Mouse (Mus musculus) liver, embryonic 12.5 days (tissue): ENCODE results near the gene Shcbp1. TPM values are rescaled to one million over a fixed set of nuclear protein-coding genes. Genes with fewer than 3 reads are reported as not detected.
A peak's percentile ranks its signal among the peaks of the same experiment; 100 is the strongest.
"Not testable (repeated sequence)": the region's sequence is repeated elsewhere in the genome, so short reads cannot be mapped to it uniquely, and the experiment has no call there.

Source experiments
- ATAC-seq: fragments of 200-750 bp; cut with Nextera tagmentation; 2 replicates; pipeline ENCODE4 v1.8.0; 2017; ENCODE audit warnings: moderate number of reproducible peaks, mild to moderate bottlenecking, moderate library complexity
- H3K27ac ChIP-seq: fragments of 300-500 bp; sonication (generic); 2 replicates; pipeline ENCODE4 v1.5.1; 2016; ENCODE audit warnings: mild to moderate bottlenecking
- H3K27me3 ChIP-seq: fragments of 300-500 bp; sonication (generic); replicated peaks from 2 replicates; pipeline ENCODE4 v1.6.1; 2016; ENCODE audit warnings: mild to moderate bottlenecking, moderate library complexity
- H3K36me3 ChIP-seq: fragments of 300-500 bp; sonication (generic); 2 replicates; pipeline ENCODE4 v1.6.1; 2016; ENCODE audit warnings: mild to moderate bottlenecking, moderate library complexity
- H3K4me1 ChIP-seq: fragments of 300-500 bp; sonication (generic); 2 replicates; pipeline ENCODE4 v1.6.1; 2016
- H3K4me2 ChIP-seq: fragments of 300-500 bp; sonication (generic); 2 replicates; pipeline ENCODE4 v1.6.1; 2016; ENCODE audit warnings: mild to moderate bottlenecking, moderate library complexity
- H3K4me3 ChIP-seq: fragments of 300-500 bp; sonication (generic); 2 replicates; pipeline ENCODE4 v1.5.1; 2016; ENCODE audit warnings: mild to moderate bottlenecking, moderate library complexity
- H3K9ac ChIP-seq: fragments of 300-500 bp; sonication (generic); 2 replicates; pipeline ENCODE4 v1.6.1; 2016; ENCODE audit warnings: mild to moderate bottlenecking, moderate library complexity
- H3K9me3 ChIP-seq: fragments of 300-500 bp; sonication (generic); replicated peaks from 2 replicates; pipeline ENCODE4 v1.6.1; 2016; ENCODE audit warnings: mild to moderate bottlenecking, moderate library complexity
- WGBS: fragments of 180-500 bp; shearing (Covaris S2); methylation state at CpG from one replicate; pipeline ENCODE4 v1.1.7; 2016; ENCODE audit not compliant: insufficient replicate concordance; 5-methylcytosine and 5-hydroxymethylcytosine counted together
- polyA plus RNA-seq: library from polyadenylated mRNA; unstranded; fragments of >200 nt; fragmentation: Nextera tagmentation; extraction: Ambion mirVana; gene quantifications from 2 replicates; pipeline ENCODE4 v1.2.1, GENCODE M21; 2016

The Shcbp1 gene
- polyA plus RNA-seq: 53.5 and 55.5 TPM in 2 replicates

DNA sequence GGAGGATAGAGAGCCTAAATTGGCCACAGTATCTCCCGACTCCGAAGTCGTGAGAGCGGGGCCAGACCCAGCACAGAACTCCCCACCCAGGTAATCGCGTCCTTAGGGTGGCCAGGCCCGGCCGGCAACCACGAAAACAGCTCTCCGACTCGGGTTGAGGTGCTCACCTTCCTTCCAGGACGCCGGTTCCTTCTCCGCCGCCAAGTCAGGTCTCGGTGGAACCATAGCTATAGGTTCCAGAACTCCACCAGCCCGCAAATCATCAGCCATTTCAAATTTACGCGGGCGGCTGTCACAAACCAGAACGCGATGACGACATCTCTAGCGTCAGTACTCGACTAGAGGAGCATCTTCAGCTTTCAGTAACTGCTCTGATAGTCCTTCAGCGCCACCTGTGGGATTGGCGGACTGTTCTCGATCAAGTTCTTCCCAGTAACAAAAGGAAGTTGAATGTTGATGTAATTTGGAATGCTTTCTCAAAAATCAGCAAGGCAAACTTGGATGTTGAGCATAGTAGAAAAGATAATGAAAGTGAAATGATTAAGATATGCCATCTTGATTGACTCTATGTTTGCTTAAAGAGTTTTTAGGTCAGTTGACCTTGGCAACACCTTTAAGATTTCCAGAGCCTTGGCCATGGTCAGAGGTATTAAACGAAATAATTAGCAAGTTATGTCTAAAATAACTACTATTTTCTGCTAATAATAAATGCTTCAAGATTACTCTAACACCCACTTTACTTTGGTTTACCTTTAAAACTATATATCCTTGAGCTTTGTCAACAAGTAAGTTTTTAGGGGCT is at the start of gene Shcbp1:
TSS of gene Shcbp1 (minus strand) at position 314 of the 802 bp plus-strand sequence.
- Histone ChIP-seq H3K27ac (peak within 1 kb of the TSS; percentile 70), H3K36me3 (peaks cover 25% of the 10 kb centered on the region), H3K4me3 (peak within 1 kb of the TSS; percentile 75), H3K4me1 (peaks cover 25% of the 10 kb centered on the region), H3K9ac (peak within 1 kb of the TSS; percentile 82), H3K27me3 (no peaks in the 10 kb centered on the region), H3K9me3 (no peaks in the 10 kb centered on the region), H3K4me2 (peak within 1 kb of the TSS; percentile 75)
- 2% methylated on average over 29 of the region's 29 CpGs for WGBS
- ATAC-seq: peak; percentile 92

DNA sequence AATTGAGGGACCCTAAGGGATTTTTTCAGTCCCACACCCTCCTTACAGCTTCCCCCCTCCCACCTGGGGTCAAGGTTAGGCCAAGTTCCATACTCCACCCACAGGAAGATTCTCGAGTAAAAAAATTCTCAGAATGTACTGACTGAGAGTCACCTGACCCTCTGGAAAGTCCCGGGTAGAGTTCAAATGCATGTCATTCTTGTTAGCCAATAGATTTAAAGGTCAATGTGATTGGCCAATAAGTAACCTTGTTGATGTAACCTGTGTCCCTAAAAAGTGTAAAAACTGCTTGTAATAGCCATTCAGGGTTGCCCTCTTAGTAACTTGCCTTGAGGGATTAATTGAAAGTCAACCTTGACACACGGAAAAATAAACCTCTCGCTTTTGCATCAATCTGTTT is 29.5 kb upstream of the Shcbp1 start:
- WGBS: 71% methylated on average over 4 of the region's 4 CpGs
- Histone ChIP-seq H3K4me2 (no peak overlapping the region), H3K36me3 (no peaks in the 10 kb centered on the region), H3K9ac (no peak overlapping the region), H3K4me3 (no peak overlapping the region), H3K27ac (no peak overlapping the region), H3K9me3 (0 out of 2 replicates have a peak, but pooled peaks cover 3% of the 10 kb centered on the region), H3K4me1 (no peaks in the 10 kb centered on the region), H3K27me3 (no peaks in the 10 kb centered on the region)
- no peak for ATAC-seq

DNA sequence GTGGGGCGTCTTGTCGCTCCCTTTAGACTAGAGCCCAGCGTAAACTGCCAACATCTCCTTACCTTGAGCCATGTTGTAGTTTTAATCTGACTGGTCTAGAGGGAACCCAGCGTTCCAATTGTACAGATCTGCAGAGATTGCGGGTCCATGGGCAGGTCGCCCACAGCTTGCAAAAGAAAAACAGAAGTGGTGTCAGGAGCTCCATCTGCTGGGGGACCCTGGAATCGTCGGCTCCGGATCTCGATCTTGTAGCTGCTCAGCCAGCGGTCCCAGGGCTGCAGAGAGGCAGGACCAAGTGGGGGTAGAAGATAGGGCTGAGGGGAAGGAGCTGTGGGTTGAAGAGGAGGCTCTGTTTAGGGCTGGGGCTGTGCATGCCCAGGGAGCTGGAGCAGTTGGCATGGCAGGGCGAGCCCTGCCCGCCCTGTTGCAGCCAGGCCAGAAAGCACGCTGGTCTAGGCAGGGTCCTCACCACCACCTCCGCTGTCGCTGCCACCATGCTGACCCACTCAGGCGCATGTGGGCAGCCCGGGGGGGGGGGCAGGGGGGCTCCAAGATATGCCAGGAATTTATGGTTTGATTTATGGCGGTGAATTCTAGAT is 21.3 kb upstream of the Shcbp1 start:
- Histone ChIP-seq H3K9me3 (no peaks in the 10 kb centered on the region), H3K36me3 (no peaks in the 10 kb centered on the region), H3K9ac (no peak overlapping the region), H3K27ac (no peak overlapping the region), H3K27me3 (no peaks in the 10 kb centered on the region), H3K4me3 (no peak overlapping the region), H3K4me2 (no peak overlapping the region), H3K4me1 (no peaks in the 10 kb centered on the region)
- WGBS: 42% methylated on average over 19 of the region's 19 CpGs
- ATAC-seq: peak; percentile 35; the same call in 1 of the 2 replicates

DNA sequence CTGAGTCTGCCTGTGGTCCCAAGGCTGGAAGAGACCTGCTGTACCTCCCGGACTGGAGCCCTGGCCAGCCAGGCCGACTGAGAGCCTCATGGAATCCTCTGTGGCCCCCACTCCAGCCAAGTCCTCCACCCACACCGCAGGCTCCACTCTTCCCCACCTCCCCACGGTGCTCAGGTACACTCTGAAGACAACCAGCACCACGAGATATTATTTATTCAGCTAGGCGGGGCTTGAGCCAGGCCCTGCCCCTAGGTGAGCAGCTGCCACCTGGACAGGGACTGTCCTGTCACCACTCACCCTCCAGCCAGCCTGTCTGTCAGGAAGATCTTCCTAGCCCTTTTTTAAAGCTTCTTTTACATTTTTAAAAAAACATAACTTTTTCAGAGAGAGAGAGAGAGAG is 1.1 kb downstream of the Shcbp1 start:
- Histone ChIP-seq H3K4me1 (peaks cover 25% of the 10 kb centered on the region), H3K27ac (no peak overlapping the region), H3K36me3 (peaks cover 36% of the 10 kb centered on the region), H3K4me3 (peak overlapping the region; percentile 75), H3K4me2 (peak overlapping the region; percentile 75), H3K9me3 (no peaks in the 10 kb centered on the region), H3K27me3 (no peaks in the 10 kb centered on the region), H3K9ac (peak overlapping the region; percentile 82)
- 55% methylated on average over 6 of the region's 6 CpGs for WGBS
- ATAC-seq: peak; percentile 60

DNA sequence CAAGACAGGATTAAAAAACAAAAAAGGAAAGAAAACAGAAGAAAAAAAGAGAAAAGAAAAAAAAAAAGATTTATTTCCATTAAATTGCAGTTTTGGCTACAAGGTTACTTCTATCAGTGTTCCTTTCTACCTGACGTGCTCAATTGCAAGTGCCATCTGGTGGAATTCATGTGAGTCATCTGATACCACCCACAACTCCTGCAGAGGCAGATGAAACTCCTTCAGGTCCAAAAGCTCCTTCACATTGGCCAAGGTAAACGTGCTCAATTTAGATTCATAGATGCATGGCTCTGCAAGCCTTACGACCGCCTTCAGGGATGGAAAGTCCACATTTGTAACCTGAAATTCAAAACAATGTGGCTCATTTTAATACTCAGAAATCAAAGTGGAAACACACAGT is 14.6 kb downstream of the Shcbp1 start:
- ATAC-seq: no peak
- Histone ChIP-seq H3K9ac (no peak overlapping the region), H3K4me2 (no peak overlapping the region), H3K36me3 (peaks cover 26% of the 10 kb centered on the region; the same call in 1 of the 2 replicates), H3K4me1 (no peaks in the 10 kb centered on the region), H3K27ac (no peak overlapping the region), H3K27me3 (no peaks in the 10 kb centered on the region), H3K4me3 (no peak overlapping the region), H3K9me3 (no peaks in the 10 kb centered on the region)
- 86% methylated on average over 4 of the region's 4 CpGs for WGBS

DNA sequence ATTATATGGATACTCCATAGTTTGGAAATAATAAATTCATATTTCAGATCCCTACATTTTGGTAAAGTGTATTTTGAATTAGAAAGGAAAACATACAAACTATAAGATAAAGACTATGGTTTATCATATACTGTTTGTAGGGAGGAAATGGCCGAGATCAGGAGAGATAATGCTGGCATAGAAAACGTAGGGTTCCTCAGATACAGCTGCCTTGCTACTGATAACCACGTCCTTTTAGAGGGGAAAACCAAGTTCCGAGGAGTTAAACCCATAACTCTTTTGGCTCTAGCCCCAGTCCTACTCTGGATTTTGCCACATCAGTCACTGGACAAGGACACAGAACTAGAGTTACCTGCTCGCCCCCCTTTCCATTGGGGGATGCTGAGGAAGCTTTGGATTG is 26.3 kb downstream of the Shcbp1 start:
- H3K27ac ChIP-seq: no peak overlapping the region
- H3K27me3 ChIP-seq: no peaks in the 10 kb centered on the region
- WGBS: 48% methylated on average over 5 of the region's 5 CpGs
- no peaks in the 10 kb centered on the region for H3K4me1 ChIP-seq
- no peak overlapping the region for H3K4me2 ChIP-seq
- H3K9ac ChIP-seq: no peak overlapping the region
- H3K36me3 ChIP-seq: peaks cover 43% of the 10 kb centered on the region
- ATAC-seq: no peak
- H3K4me3 ChIP-seq: no peak overlapping the region
- H3K9me3 ChIP-seq: no peaks in the 10 kb centered on the region

DNA sequence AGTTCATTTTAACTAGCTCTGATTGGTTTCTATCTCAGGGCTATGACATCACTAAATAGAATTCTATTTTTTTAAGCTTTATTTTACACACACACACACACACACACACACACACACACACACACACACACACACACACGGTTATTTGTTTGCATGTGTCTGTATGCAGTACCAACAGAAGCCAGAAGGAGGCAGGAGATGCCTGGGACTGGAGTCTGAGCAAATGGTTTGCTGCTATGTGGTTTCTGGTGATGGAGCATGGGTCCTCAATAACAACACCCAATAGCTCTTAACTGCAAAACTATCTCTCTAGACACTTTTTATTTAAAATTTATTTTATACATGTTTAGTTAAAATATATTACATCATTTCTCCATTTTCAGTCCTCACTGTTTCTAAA is 48.4 kb downstream of the Shcbp1 start:
- peaks cover 10% of the 10 kb centered on the region for H3K36me3 ChIP-seq
- H3K9ac ChIP-seq: no peak overlapping the region
- H3K4me1 ChIP-seq: no peaks in the 10 kb centered on the region
- no peak overlapping the region for H3K27ac ChIP-seq
- no peak for ATAC-seq
- 50% methylated on average over 1 of the region's 1 CpGs for WGBS
- no peak overlapping the region for H3K4me2 ChIP-seq
- H3K4me3 ChIP-seq: no peak overlapping the region
- no peaks in the 10 kb centered on the region for H3K27me3 ChIP-seq
- H3K9me3 ChIP-seq: no peaks in the 10 kb centered on the region

DNA sequence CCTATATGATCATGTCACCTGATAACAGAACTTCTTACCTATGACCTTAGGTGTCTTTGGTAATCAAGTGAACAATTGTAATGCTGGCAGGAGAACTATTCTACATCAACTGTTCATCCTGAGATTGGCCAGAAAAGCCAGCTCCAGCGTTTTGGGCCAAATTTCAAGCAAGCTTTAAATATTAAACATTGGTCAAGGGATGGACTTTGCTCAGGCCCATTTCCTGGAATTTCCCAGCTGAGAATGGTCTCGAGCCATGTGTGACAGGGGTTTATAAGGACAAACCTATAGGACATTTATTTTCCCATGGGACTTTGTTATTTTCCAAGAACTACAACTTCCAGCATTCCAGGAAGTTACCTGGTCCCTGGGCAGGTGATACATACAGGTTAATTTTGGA is 63.8 kb downstream of the Shcbp1 start:
- no peak overlapping the region for H3K4me2 ChIP-seq
- no peak overlapping the region for H3K9ac ChIP-seq
- no peaks in the 10 kb centered on the region for H3K36me3 ChIP-seq
- no peaks in the 10 kb centered on the region for H3K9me3 ChIP-seq
- no peak overlapping the region for H3K27ac ChIP-seq
- H3K4me3 ChIP-seq: no peak overlapping the region
- 28% methylated on average over 2 of the region's 2 CpGs for WGBS
- H3K27me3 ChIP-seq: no peaks in the 10 kb centered on the region
- no peaks in the 10 kb centered on the region for H3K4me1 ChIP-seq
- no peak for ATAC-seq

DNA sequence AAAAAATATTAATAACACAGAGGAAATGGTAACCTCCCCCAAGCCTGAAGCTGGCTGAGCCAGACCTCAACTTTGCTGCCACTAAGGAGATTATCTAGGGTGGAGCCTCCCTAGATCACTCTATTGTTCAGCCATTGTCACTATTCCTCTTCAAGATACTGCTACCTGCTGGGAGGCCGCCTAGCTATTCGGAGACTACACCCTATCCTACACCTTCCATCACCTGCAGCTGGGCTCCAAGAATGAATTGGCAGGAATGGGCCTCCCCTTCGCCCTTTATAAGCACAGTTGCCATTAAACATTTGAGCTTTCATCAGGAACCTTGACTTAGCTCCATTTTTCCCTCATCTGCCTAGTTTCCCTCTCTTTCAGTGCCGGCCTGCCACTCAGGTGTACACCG is 71.0 kb downstream of the Shcbp1 start:
- not testable (repeated sequence) for H3K4me3 ChIP-seq, ATAC-seq, H3K9me3 ChIP-seq, H3K4me2 ChIP-seq, H3K27me3 ChIP-seq, H3K9ac ChIP-seq, H3K36me3 ChIP-seq, H3K4me1 ChIP-seq, H3K27ac ChIP-seq
- WGBS: 56% methylated on average over 5 of the region's 5 CpGs

DNA sequence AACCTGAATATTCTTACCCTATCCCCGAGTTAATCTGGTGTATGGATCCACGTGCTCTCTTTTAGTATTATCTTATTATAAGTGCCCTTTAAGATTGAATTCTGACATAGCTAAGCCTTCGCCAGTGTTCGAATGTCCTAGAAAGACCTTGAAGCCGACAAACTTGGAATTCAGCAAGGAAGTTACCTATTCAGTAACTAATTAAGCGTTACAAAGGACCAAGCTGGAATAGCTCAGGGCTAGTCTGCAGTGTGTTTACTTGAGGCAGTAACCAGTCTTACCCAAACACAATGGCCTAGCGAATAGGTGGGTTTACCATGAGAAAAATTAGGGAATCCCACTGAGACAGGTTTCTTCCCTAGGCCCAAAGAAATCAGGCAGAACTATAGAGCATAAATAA is 71.5 kb downstream of the Shcbp1 start:
- not testable (repeated sequence) for H3K4me2 ChIP-seq, H3K27ac ChIP-seq, H3K9ac ChIP-seq, H3K4me3 ChIP-seq, H3K36me3 ChIP-seq, H3K27me3 ChIP-seq, ATAC-seq, H3K4me1 ChIP-seq, H3K9me3 ChIP-seq
- 71% methylated on average over 7 of the region's 7 CpGs for WGBS

DNA sequence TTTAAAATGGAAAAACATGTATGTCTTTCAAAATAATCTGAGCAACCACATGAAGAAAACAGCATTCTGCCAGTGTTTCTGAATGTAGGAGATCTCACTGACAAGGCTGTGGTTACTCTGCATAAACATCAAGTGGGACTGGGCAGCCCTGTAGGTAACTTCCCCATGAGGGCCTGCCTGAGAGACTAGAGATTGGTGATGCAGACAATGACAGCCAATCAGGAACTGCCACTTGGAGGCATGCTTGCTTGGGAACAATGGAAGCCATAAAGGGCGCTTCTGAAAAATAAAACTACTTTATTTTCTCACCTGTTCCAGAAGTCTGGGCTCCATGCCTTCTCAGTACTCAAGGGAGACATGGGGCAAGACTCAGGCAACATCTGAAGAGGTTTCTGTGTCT is 87.7 kb downstream of the Shcbp1 start:
- WGBS: 24% methylated on average over 1 of the region's 1 CpGs
- Histone ChIP-seq H3K27me3 (no peaks in the 10 kb centered on the region), H3K9me3 (no peaks in the 10 kb centered on the region), H3K4me2 (no peak overlapping the region), H3K4me3 (no peak overlapping the region), H3K9ac (no peak overlapping the region), H3K4me1 (no peaks in the 10 kb centered on the region), H3K27ac (no peak overlapping the region), H3K36me3 (no peaks in the 10 kb centered on the region)
- no peak for ATAC-seq
